Mouse (Mus musculus): ENCODE results near the gene Stard3. TPM values are rescaled to one million over a fixed set of nuclear protein-coding genes. Genes with fewer than 3 reads are reported as not detected.
A peak's percentile ranks its signal among the peaks of the same experiment; 100 is the strongest.

Stard3 gene
- total RNA-seq (2012; rRNA removed), result 39.6 and 44.4 TPM in 2 replicates
- total RNA-seq (2014; rRNA removed), result 28.4 and 33.9 TPM in 2 replicates
- polyA plus RNA-seq (2012; ENCODE audit: insufficient read length, low read depth), result 28.9 and 31.7 TPM in 2 replicates

DNA sequence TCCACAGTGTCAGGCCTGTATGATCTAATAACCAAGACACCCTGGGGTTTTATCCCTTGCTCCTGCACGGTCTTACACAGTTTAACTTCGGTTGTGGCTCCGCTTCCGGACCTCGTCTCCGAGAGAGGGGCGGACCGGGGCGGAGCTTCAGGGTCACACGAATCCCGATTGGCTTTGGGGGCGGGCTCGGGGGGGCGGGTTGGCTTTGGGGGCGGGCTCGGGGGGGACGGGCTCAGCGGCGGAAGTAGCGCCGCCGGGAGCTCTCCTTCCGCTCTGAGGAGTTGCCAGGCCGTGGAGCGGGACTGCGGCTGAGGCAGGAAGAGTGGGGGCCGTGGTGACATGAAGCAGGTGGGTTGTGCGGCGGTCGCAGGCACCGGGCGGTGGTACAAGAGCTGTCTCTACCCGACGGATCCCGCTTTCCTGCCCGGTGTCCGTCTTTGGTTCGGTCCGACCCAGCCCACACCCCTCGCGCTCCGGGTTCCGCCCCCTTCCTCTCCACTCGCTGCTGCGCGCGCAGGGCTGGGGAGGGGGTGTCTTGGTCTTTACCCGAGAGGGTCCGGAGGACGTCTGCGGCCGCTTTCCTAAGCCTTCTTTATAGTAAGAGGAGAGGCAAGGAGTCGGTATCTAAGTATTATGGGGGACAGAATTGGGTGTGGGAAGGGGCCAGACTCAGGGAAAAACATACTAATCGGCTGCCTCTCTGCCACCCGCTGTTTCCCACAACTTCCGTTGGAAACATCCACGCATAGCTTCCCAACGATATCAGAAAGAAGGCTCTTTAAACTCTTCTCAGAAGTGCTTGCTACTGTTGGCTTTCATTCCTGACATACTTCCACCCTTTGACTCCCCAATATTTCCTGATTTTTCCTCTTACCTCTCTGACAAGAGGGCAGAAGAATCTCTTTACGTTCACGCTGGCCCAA lies at the start of gene Stard3:
Stard3 (plus strand) TSS at position 208 of the 923 bp plus-strand sequence.
- peaks cover 11% of the 10 kb centered on the region for H3K79me2 ChIP-seq (replicated peaks; ENCODE audit: control insufficient read depth, extremely low read depth, insufficient read depth, poor library complexity, severe bottlenecking)
- peak within 1 kb of the TSS; percentile 87 for H3K4me2 ChIP-seq (ENCODE audit: insufficient read depth, low read depth, poor library complexity, severe bottlenecking)
- peaks cover 11 to 54% of the 10 kb centered on the region in 2 experiments for H3K4me1 ChIP-seq (ENCODE audit: control insufficient read depth in 1 of 2, insufficient read depth in 2 of 2)
- H3K9me3 ChIP-seq (replicated peaks; ENCODE audit: low read length), result no peaks in the 10 kb centered on the region
- in situ Hi-C loops (cut with MboI; ENCODE audit: low pct_ligation_motif_present, low pct_unique_long_range_greater_than_20kb, low sequenced_read_pairs), result loop anchor here (5.0 kb wide), 2 partner anchors 34 to 89 kb away; partner anchors contain the start of gene Grb7
- H3K36me3 ChIP-seq (replicated peaks in 1 of 2; ENCODE audit: control insufficient read depth in 1 of 2, insufficient read depth in 1 of 2, low read length in 1 of 2), result peaks cover 0 to 35% of the 10 kb centered on the region in 2 experiments
- H3K9ac ChIP-seq (ENCODE audit: insufficient read depth, low read depth), result peak within 1 kb of the TSS; percentile 69
- peak; percentile 96 for DNase-seq (ENCODE audit: extremely low read depth)
- peak within 1 kb of the TSS; percentile 67 to 97 (median 80) for H3K4me3 ChIP-seq (replicated peaks in 1 of 3; ENCODE audit: low read depth in 2 of 3, low read length in 2 of 3, poor library complexity in 1 of 3)
- dilution Hi-C loops (cut with MboI; ENCODE audit: extremely low pct_ligation_motif_present, extremely low pct_unique_long_range_greater_than_20kb, low sequenced_read_pairs), result no loop called here
- peaks cover 34% of the 10 kb centered on the region for H3K27me3 ChIP-seq (replicated peaks)
- H3K27ac ChIP-seq (ENCODE audit: insufficient read depth, low read depth), result peak within 1 kb of the TSS; percentile 70
- TF ChIP-seq CHD1 (IDR thresholded peaks at IDR 0.05; ENCODE audit: low read depth, low read length) (peak; percentile 66; the same call in 1 of the 2 replicates), CTCF (conservative IDR thresholded peaks at IDR 0.05 in 1 of 2, IDR thresholded peaks at IDR 0.05 in 1 of 2; ENCODE audit: low read depth in 2 of 2, low read length in 2 of 2) (no peak), KAT2A (IDR thresholded peaks at IDR 0.05; ENCODE audit: insufficient replicate concordance, low read length) (peak; percentile 77; the same call in 1 of the 2 replicates), JUND (conservative IDR thresholded peaks at IDR 0.05; ENCODE audit: low read depth, low read length) (no peak), POLR2AphosphoS2 (IDR thresholded peaks at IDR 0.05; ENCODE audit: low read depth, low read length) (peak; percentile 83; the same call in 1 of the 2 replicates), MYC (IDR thresholded peaks at IDR 0.05; ENCODE audit: low read depth, low read length) (no peak), CHD2 (IDR thresholded peaks at IDR 0.05; ENCODE audit: low read length) (peak; percentile 26; the same call in 1 of the 2 replicates), ETS1 (conservative IDR thresholded peaks at IDR 0.05; ENCODE audit: low read depth, low read length) (no peak), MXI1 (IDR thresholded peaks at IDR 0.05; ENCODE audit: low read depth, low read length) (peak; percentile 82; the same call in 1 of the 2 replicates), RCOR1 (conservative IDR thresholded peaks at IDR 0.05; ENCODE audit: low read depth, low read length) (no peak), PAX5 (IDR thresholded peaks at IDR 0.05; ENCODE audit: low read length) (no peak), MAFK (IDR thresholded peaks at IDR 0.05; ENCODE audit: insufficient replicate concordance, low read length) (no peak), MAZ (IDR thresholded peaks at IDR 0.05; ENCODE audit: low read depth, low read length) (peak; percentile 91), JUN (IDR thresholded peaks at IDR 0.05; ENCODE audit: insufficient read depth, low read depth, low read length) (peak; percentile 9; the same call in 1 of the 2 replicates), ZNF384 (IDR thresholded peaks at IDR 0.05; ENCODE audit: low read depth, low read length) (no peak), BHLHE40 (IDR thresholded peaks at IDR 0.05; ENCODE audit: low read depth, low read length) (peak; percentile 13; the same call in 1 of the 2 replicates), ZKSCAN1 (IDR thresholded peaks at IDR 0.05; ENCODE audit: borderline replicate concordance, low read depth, low read length) (no peak), MAX (IDR thresholded peaks at IDR 0.05; ENCODE audit: low read length) (peak; percentile 64), E2F4 (IDR thresholded peaks at IDR 0.05; ENCODE audit: insufficient replicate concordance, low read depth, low read length) (no peak), SMC3 (IDR thresholded peaks at IDR 0.05; ENCODE audit: low read depth, low read length) (no peak), ZC3H11A (IDR thresholded peaks at IDR 0.05; ENCODE audit: low read depth, low read length) (no peak), HCFC1 (IDR thresholded peaks at IDR 0.05; ENCODE audit: low read depth, low read length) (peak; percentile 91), ELF1 (IDR thresholded peaks at IDR 0.05; ENCODE audit: low read depth, low read length) (peak; percentile 78), NELFE (IDR thresholded peaks at IDR 0.05; ENCODE audit: low read depth, low read length) (peak; percentile 92), USF1 (IDR thresholded peaks at IDR 0.05; ENCODE audit: low read depth, low read length) (no peak), TCF12 (IDR thresholded peaks at IDR 0.05; ENCODE audit: low read depth, low read length) (peak; percentile 40; the same call in 1 of the 2 replicates), IRF4 (IDR thresholded peaks at IDR 0.05; ENCODE audit: low read depth, low read length) (peak; percentile 51; the same call in 1 of the 2 replicates), ZMIZ1 (IDR thresholded peaks at IDR 0.05; ENCODE audit: low read depth, low read length) (peak; percentile 20), POLR2A (IDR thresholded peaks at IDR 0.05; ENCODE audit: low read depth, low read length) (peak; percentile 96), NRF1 (IDR thresholded peaks at IDR 0.05; ENCODE audit: low read depth, low read length) (peak; percentile 83), EP300 (IDR thresholded peaks at IDR 0.05; ENCODE audit: low read length) (no peak), GABPA (IDR thresholded peaks at IDR 0.05; ENCODE audit: insufficient replicate concordance, low read depth, low read length) (no peak; the same call in 1 of the 2 replicates), RAD21 (IDR thresholded peaks at IDR 0.05; ENCODE audit: low read depth, low read length) (no peak), MEF2A (IDR thresholded peaks at IDR 0.05; ENCODE audit: borderline replicate concordance, low read depth, low read length) (peak; percentile 67), USF2 (conservative IDR thresholded peaks at IDR 0.05; ENCODE audit: low read depth, low read length) (no peak), TBP (conservative IDR thresholded peaks at IDR 0.05; ENCODE audit: low read depth, low read length) (peak; percentile 93), SIN3A (IDR thresholded peaks at IDR 0.05; ENCODE audit: low read length) (peak; percentile 93)

All from CH12.LX (cell line).